Mouse (Mus musculus) forebrain, embryonic 13.5 days (tissue): ENCODE data around the gene Abcb10. TPM values are rescaled to one million over a fixed set of nuclear protein-coding genes. Genes with fewer than 3 reads are reported as not detected.
"Not testable (repeated sequence)": the region's sequence is repeated elsewhere in the genome, so short reads cannot be mapped to it uniquely, and the experiment has no call there.

Source experiments
- ATAC-seq: fragments of 200-750 bp; cut with Nextera tagmentation; 2 replicates; pipeline ENCODE4 v1.8.0; 2017
- H3K27ac ChIP-seq: fragments of 300-500 bp; sonication (generic); 2 replicates; pipeline ENCODE4 v1.5.1; 2015; ENCODE audit warnings: inconsistent platforms, mild to moderate bottlenecking, moderate library complexity
- H3K27me3 ChIP-seq: fragments of 300-500 bp; sonication (generic); 2 replicates; pipeline ENCODE4 v1.6.1; 2015; ENCODE audit warnings: mild to moderate bottlenecking, inconsistent platforms
- H3K36me3 ChIP-seq: fragments of 300-500 bp; sonication (generic); 2 replicates; pipeline ENCODE4 v1.6.1; 2015; ENCODE audit warnings: mild to moderate bottlenecking, inconsistent platforms; ENCODE audit not compliant: poor library complexity, severe bottlenecking
- H3K4me1 ChIP-seq: fragments of 300-500 bp; sonication (generic); 2 replicates; pipeline ENCODE4 v1.6.1; 2015; ENCODE audit warnings: inconsistent platforms
- H3K4me2 ChIP-seq: fragments of 300-500 bp; sonication (generic); 2 replicates; pipeline ENCODE4 v1.6.1; 2015; ENCODE audit warnings: inconsistent platforms, mild to moderate bottlenecking, moderate library complexity
- H3K4me3 ChIP-seq: fragments of 300-500 bp; sonication (generic); 2 replicates; pipeline ENCODE4 v1.5.1; 2015; ENCODE audit warnings: mild to moderate bottlenecking, inconsistent platforms
- H3K9ac ChIP-seq: fragments of 300-500 bp; sonication (generic); 2 replicates; pipeline ENCODE4 v1.6.1; 2015; ENCODE audit warnings: mild to moderate bottlenecking, inconsistent platforms
- H3K9me3 ChIP-seq: fragments of 300-500 bp; sonication (generic); replicated peaks from 2 replicates; pipeline ENCODE4 v1.6.1; 2016; ENCODE audit warnings: inconsistent platforms
- WGBS: fragments of 180-500 bp; shearing (Covaris S2); methylation state at CpG from one replicate; pipeline ENCODE4 v1.1.7; 2015; 5-methylcytosine and 5-hydroxymethylcytosine counted together
- polyA plus RNA-seq: library from polyadenylated mRNA; unstranded; fragments of >200 nt; fragmentation: Nextera tagmentation; extraction: Ambion mirVana; gene quantifications from 2 replicates; pipeline ENCODE4 v1.2.1, GENCODE M21; 2015

The Abcb10 gene
- polyA plus RNA-seq = 8.5 and 9.1 TPM in 2 replicates

- peaks cover 19% of the 10 kb centered on the region for H3K4me1 ChIP-seq
- no peaks in the 10 kb centered on the region for H3K36me3 ChIP-seq
- peak within 1 kb of the TSS; percentile 84 for H3K4me3 ChIP-seq
- peak within 1 kb of the TSS; percentile 55 for H3K27ac ChIP-seq
- H3K4me2 ChIP-seq = peak within 1 kb of the TSS; percentile 93
- under 1% methylated on average over 40 of the region's 56 CpGs for WGBS
- no peaks in the 10 kb centered on the region for H3K27me3 ChIP-seq
- peak within 1 kb of the TSS; percentile 84 for H3K9ac ChIP-seq
- peak; percentile 90 for ATAC-seq
- no peaks in the 10 kb centered on the region for H3K9me3 ChIP-seq
These were observed at the start of gene Abcb10 for GRCm38 (mm10) chr8:123982826-123983400. TSS of gene Abcb10 (minus strand) at chr8:123983122.

GRCm38 (mm10) chr8:124027831-124028230 lies 44.9 kb upstream of the Abcb10 start:
- no peaks in the 10 kb centered on the region for H3K9me3 ChIP-seq

GRCm38 (mm10) chr8:124026265-124026664 lies 43.3 kb upstream of the Abcb10 start:
- not testable (repeated sequence) for H3K27ac ChIP-seq, H3K9ac ChIP-seq, H3K4me2 ChIP-seq, H3K4me3 ChIP-seq, H3K27me3 ChIP-seq, ATAC-seq, H3K9me3 ChIP-seq
- H3K4me1 ChIP-seq = peaks cover 20% of the 10 kb centered on the region
- WGBS = 79% methylated on average over 2 of the region's 2 CpGs
- peaks cover 68% of the 10 kb centered on the region for H3K36me3 ChIP-seq

More at GRCm38 (mm10) chr8:124027831-124028230, 44.9 kb upstream of the Abcb10 start:
- H3K27me3 ChIP-seq = no peaks in the 10 kb centered on the region
- H3K4me1 ChIP-seq = peaks cover 10% of the 10 kb centered on the region; the same call in 1 of the 2 replicates
- H3K9ac ChIP-seq = no peak overlapping the region
- 94% methylated on average over 6 of the region's 6 CpGs for WGBS
- no peak overlapping the region for H3K27ac ChIP-seq
- peaks cover 75% of the 10 kb centered on the region for H3K36me3 ChIP-seq
- no peak overlapping the region for H3K4me2 ChIP-seq
- H3K4me3 ChIP-seq = no peak overlapping the region
- no peak for ATAC-seq

GRCm38 (mm10) chr8:124021237-124022227 lies 38.6 kb upstream of the Abcb10 start, which contains the start of the genes Taf5l and Urb2:
TSS of gene Taf5l (minus strand) at chr8:124021397.
TSS of gene Urb2 (plus strand) at chr8:124021508.
- ATAC-seq = peak; percentile 94
- Histone ChIP-seq H3K27me3 (no peaks in the 10 kb centered on the region), H3K27ac (peak within 1 kb of the TSS; percentile 87)

GRCm38 (mm10) chr8:124020439-124021236 lies 37.7 kb upstream of the Abcb10 start:
- peak overlapping the region; percentile 86 for H3K4me3 ChIP-seq
- H3K9ac ChIP-seq = peak overlapping the region; percentile 81
- peak; percentile 83 for ATAC-seq
- no peaks in the 10 kb centered on the region for H3K27me3 ChIP-seq
- H3K4me1 ChIP-seq = peaks cover 40% of the 10 kb centered on the region
- H3K4me2 ChIP-seq = peak overlapping the region; percentile 75
- WGBS = 2% methylated on average over 38 of the region's 87 CpGs
- H3K9me3 ChIP-seq = no peaks in the 10 kb centered on the region
- H3K27ac ChIP-seq = peak overlapping the region; percentile 87
- peaks cover 16% of the 10 kb centered on the region for H3K36me3 ChIP-seq

More at GRCm38 (mm10) chr8:124021237-124022227, 38.6 kb upstream of the Abcb10 start, which contains the start of the genes Taf5l and Urb2:
- peak within 1 kb of the TSS; percentile 86 for H3K4me3 ChIP-seq
- peak within 1 kb of the TSS; percentile 81 for H3K9ac ChIP-seq
- H3K9me3 ChIP-seq = no peaks in the 10 kb centered on the region
- H3K36me3 ChIP-seq = peaks cover 22% of the 10 kb centered on the region
- H3K4me1 ChIP-seq = peaks cover 40% of the 10 kb centered on the region
- peak within 1 kb of the TSS; percentile 75 for H3K4me2 ChIP-seq
- WGBS = under 1% methylated on average over 62 of the region's 74 CpGs

GRCm38 (mm10) chr8:124019782-124020181 lies 36.9 kb upstream of the Abcb10 start:
- ATAC-seq = no peak
- Histone ChIP-seq H3K27me3 (no peaks in the 10 kb centered on the region), H3K4me2 (peak overlapping the region; percentile 75), H3K27ac (no peak overlapping the region), H3K9ac (peak overlapping the region; percentile 81), H3K4me3 (peak overlapping the region; percentile 86), H3K9me3 (no peaks in the 10 kb centered on the region), H3K4me1 (peaks cover 40% of the 10 kb centered on the region), H3K36me3 (peaks cover 8% of the 10 kb centered on the region)
- WGBS = 40% methylated on average over 13 of the region's 13 CpGs

GRCm38 (mm10) chr8:124014751-124015150 lies 31.8 kb upstream of the Abcb10 start:
- H3K27ac ChIP-seq = no peak overlapping the region
- H3K9me3 ChIP-seq = no peaks in the 10 kb centered on the region
- peaks cover under 1% of the 10 kb centered on the region; the same call in 1 of the 2 replicates for H3K36me3 ChIP-seq
- H3K4me3 ChIP-seq = no peak overlapping the region
- H3K9ac ChIP-seq = no peak overlapping the region
- H3K4me2 ChIP-seq = no peak overlapping the region
- peaks cover 12% of the 10 kb centered on the region for H3K4me1 ChIP-seq
- WGBS = 90% methylated on average over 3 of the region's 3 CpGs
- no peaks in the 10 kb centered on the region for H3K27me3 ChIP-seq
- no peak for ATAC-seq

GRCm38 (mm10) chr8:124014299-124014698 lies 31.4 kb upstream of the Abcb10 start:
- H3K27ac ChIP-seq, H3K9me3 ChIP-seq, H3K4me1 ChIP-seq: not testable (repeated sequence)

GRCm38 (mm10) chr8:124011989-124012586 lies 29.2 kb upstream of the Abcb10 start:
- Histone ChIP-seq H3K4me2 (no peak overlapping the region), H3K9ac (no peak overlapping the region), H3K36me3 (peaks cover 25% of the 10 kb centered on the region), H3K4me3 (no peak overlapping the region), H3K4me1 (no peaks in the 10 kb centered on the region), H3K9me3 (no peaks in the 10 kb centered on the region), H3K27me3 (no peaks in the 10 kb centered on the region), H3K27ac (no peak overlapping the region)
- WGBS = 96% methylated on average over 3 of the region's 3 CpGs
- ATAC-seq = no peak

More at GRCm38 (mm10) chr8:124014299-124014698, 31.4 kb upstream of the Abcb10 start:
- H3K9ac ChIP-seq, H3K27me3 ChIP-seq, H3K4me2 ChIP-seq, H3K36me3 ChIP-seq, H3K4me3 ChIP-seq, ATAC-seq: not testable (repeated sequence)
- WGBS = 91% methylated on average over 7 of the region's 7 CpGs

GRCm38 (mm10) chr8:124011580-124011979 lies 28.7 kb upstream of the Abcb10 start:
- no peaks in the 10 kb centered on the region for H3K4me1 ChIP-seq
- WGBS = 86% methylated on average over 3 of the region's 3 CpGs
- no peaks in the 10 kb centered on the region for H3K27me3 ChIP-seq

GRCm38 (mm10) chr8:124007829-124008228 lies 24.9 kb upstream of the Abcb10 start:
- H3K27ac ChIP-seq = no peak overlapping the region
- ATAC-seq = no peak
- H3K9me3 ChIP-seq = no peaks in the 10 kb centered on the region
- 89% methylated on average over 6 of the region's 6 CpGs for WGBS
- H3K36me3 ChIP-seq = peaks cover 68% of the 10 kb centered on the region
- H3K4me2 ChIP-seq = no peak overlapping the region
- no peak overlapping the region for H3K4me3 ChIP-seq
- no peaks in the 10 kb centered on the region for H3K4me1 ChIP-seq
- H3K27me3 ChIP-seq = no peaks in the 10 kb centered on the region
- no peak overlapping the region for H3K9ac ChIP-seq

More at GRCm38 (mm10) chr8:124011580-124011979, 28.7 kb upstream of the Abcb10 start:
- Histone ChIP-seq H3K27ac (no peak overlapping the region), H3K4me2 (no peak overlapping the region), H3K4me3 (no peak overlapping the region), H3K9me3 (no peaks in the 10 kb centered on the region), H3K36me3 (peaks cover 30% of the 10 kb centered on the region), H3K9ac (no peak overlapping the region)
- no peak for ATAC-seq
